Mouse (Mus musculus) myocyte (in vitro differentiated cells): ENCODE results near the gene Gm20388. TPM values are rescaled to one million over a fixed set of nuclear protein-coding genes. Genes with fewer than 3 reads are reported as not detected.

ENCODE experiments used
- H3K27me3 ChIP-seq: one replicate; pipeline ENCODE4 v1.6.1; 2011; ENCODE audit not compliant: control insufficient read depth, insufficient read depth, insufficient read length
- H3K36me3 ChIP-seq: one replicate; pipeline ENCODE4 v1.6.1; 2011; ENCODE audit not compliant: control insufficient read depth, insufficient read depth
- H3K4me2 ChIP-seq: one replicate; pipeline ENCODE4 v1.6.1; 2011; ENCODE audit warnings: low read depth, control low read depth
- H3K4me3 ChIP-seq: one replicate; pipeline ENCODE4 v1.5.1; 2011; ENCODE audit warnings: mild to moderate bottlenecking, control low read depth, moderate library complexity
- H3K79me2 ChIP-seq: one replicate; pipeline ENCODE4 v1.6.1; 2011; ENCODE audit not compliant: control insufficient read depth, insufficient read depth
- H3ac ChIP-seq: one replicate; pipeline ENCODE4 v1.6.1; 2011; ENCODE audit not compliant: control insufficient read depth, insufficient read length
- CEBPB ChIP-seq: IDR thresholded peaks from 2 replicates; pipeline ENCODE4 v1.6.1; 2011; ENCODE audit warnings: mild to moderate bottlenecking, moderate library complexity; ENCODE audit not compliant: poor library complexity, insufficient read depth, severe bottlenecking
- E2F4 ChIP-seq: IDR thresholded peaks from one replicate; pipeline ENCODE4 v1.6.1; 2011; ENCODE audit warnings: mild to moderate bottlenecking, control low read depth, moderate library complexity; ENCODE audit not compliant: insufficient read depth
- MAX ChIP-seq: IDR thresholded peaks from one replicate; pipeline ENCODE4 v1.6.1; 2011; ENCODE audit warnings: low read depth, mild to moderate bottlenecking, control low read depth
- MYOD1 ChIP-seq, 3 experiments: IDR thresholded peaks; one replicate each; pipeline ENCODE4 v1.6.1; 2011; ENCODE audit warnings: control low read depth in 2 of 3, low read depth in 2 of 3, mild to moderate bottlenecking in 2 of 3, moderate library complexity in 1 of 3; ENCODE audit not compliant: insufficient read length in 2 of 3, control insufficient read depth in 1 of 3
- MYOG ChIP-seq, 3 experiments: IDR thresholded peaks; one replicate each; pipeline ENCODE4 v1.6.1; 2011; ENCODE audit warnings: control low read depth in 2 of 3, low read depth in 2 of 3, mild to moderate bottlenecking in 2 of 3; ENCODE audit not compliant: insufficient read length in 2 of 3, control insufficient read depth in 1 of 3, insufficient read depth in 1 of 3
- POLR2A ChIP-seq: IDR thresholded peaks from one replicate; pipeline ENCODE4 v1.6.1; 2011; ENCODE audit warnings: low read depth, mild to moderate bottlenecking, control low read depth, moderate library complexity; ENCODE audit not compliant: insufficient read length
- POLR2AphosphoS2 ChIP-seq: IDR thresholded peaks from one replicate; pipeline ENCODE4 v1.6.1; 2011; ENCODE audit warnings: low read depth, control low read depth; ENCODE audit not compliant: insufficient read length
- REST ChIP-seq: IDR thresholded peaks from one replicate; pipeline ENCODE4 v1.6.1; 2011; ENCODE audit warnings: mild to moderate bottlenecking, control low read depth, moderate library complexity; ENCODE audit not compliant: insufficient read depth, insufficient read length
- SRF ChIP-seq: IDR thresholded peaks from one replicate; pipeline ENCODE4 v1.6.1; 2011; ENCODE audit warnings: low read depth; ENCODE audit not compliant: control insufficient read depth, insufficient read length
- TCF12 ChIP-seq: IDR thresholded peaks from one replicate; pipeline ENCODE4 v1.6.1; 2011; ENCODE audit warnings: mild to moderate bottlenecking, control low read depth; ENCODE audit not compliant: poor library complexity, insufficient read depth, severe bottlenecking
- TCF3 ChIP-seq: IDR thresholded peaks from one replicate; pipeline ENCODE4 v1.6.1; 2011; ENCODE audit warnings: low read depth, control low read depth; ENCODE audit not compliant: insufficient read length
- USF1 ChIP-seq: IDR thresholded peaks from one replicate; pipeline ENCODE4 v1.6.1; 2011; ENCODE audit warnings: low read depth, mild to moderate bottlenecking, control low read depth, moderate library complexity
- polyA plus RNA-seq: library from polyadenylated mRNA; unstranded; fragments of >200 nt; fragmentation: generic; extraction: Trizol; gene quantifications from one replicate; pipeline ENCODE4 v1.2.1, GENCODE M21; 2012; ENCODE audit warnings: missing spikeins

The Gm20388 gene
- polyA plus RNA-seq, 1 experiment = 15.3 TPM

DNA sequence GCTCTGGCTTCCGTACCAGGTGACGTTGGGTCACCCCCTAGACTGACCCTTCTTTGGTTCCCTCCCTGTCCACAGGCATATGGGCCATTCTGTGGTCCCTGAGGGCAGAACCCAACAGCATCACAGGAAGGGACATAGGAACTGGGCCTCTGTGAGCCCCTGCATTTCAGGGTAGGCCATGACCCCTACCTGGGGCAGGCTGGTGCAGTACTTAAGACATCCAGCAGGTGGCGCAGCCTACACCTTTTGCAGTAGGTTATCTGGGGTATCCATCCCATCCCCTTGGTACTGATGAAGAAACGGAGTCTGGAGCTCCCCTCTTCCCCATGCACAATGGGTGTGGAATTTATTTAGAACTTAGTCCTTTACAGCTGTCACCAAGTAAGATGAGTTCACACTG, 1783.8 kb downstream of the Gm20388 start:
- no peak overlapping the region for H3ac ChIP-seq
- no peak overlapping the region for H3K4me3 ChIP-seq

GRCm38 (mm10) chr8:121695585-121696184, 1785.0 kb downstream of the Gm20388 start:
- no peaks in the 10 kb centered on the region for H3K79me2 ChIP-seq
- TF ChIP-seq MAX = no peak
- TF ChIP-seq MYOG (IDR thresholded peaks at IDR 0.05; ENCODE audit: control insufficient read depth in 1 of 3, insufficient read depth in 1 of 3, insufficient read length in 2 of 3, low read depth in 2 of 3) = peak in 1 of 3 experiments; percentile 34
- TF ChIP-seq TCF3 = no peak
- TF ChIP-seq USF1 = no peak
- TF ChIP-seq CEBPB = peak; percentile 90
- TF ChIP-seq POLR2AphosphoS2 = no peak
- TF ChIP-seq E2F4 = no peak
- no peak for TF ChIP-seq SRF
- TF ChIP-seq MYOD1 (IDR thresholded peaks at IDR 0.05; ENCODE audit: control insufficient read depth in 1 of 3, insufficient read length in 2 of 3, low read depth in 2 of 3) = peak; percentile 8 to 63 (median 12)
- no peak for TF ChIP-seq POLR2A
- TF ChIP-seq TCF12 = no peak
- TF ChIP-seq REST = no peak
- H3ac ChIP-seq = no peak overlapping the region
- H3K36me3 ChIP-seq = no peaks in the 10 kb centered on the region
- H3K4me3 ChIP-seq = no peak overlapping the region
- peak overlapping the region; percentile 29 for H3K4me2 ChIP-seq
- no peaks in the 10 kb centered on the region for H3K27me3 ChIP-seq

More for the DNA sequence above, 1783.8 kb downstream of the Gm20388 start:
- no peaks in the 10 kb centered on the region for H3K79me2 ChIP-seq
- no peaks in the 10 kb centered on the region for H3K36me3 ChIP-seq
- no peak overlapping the region for H3K4me2 ChIP-seq
- no peaks in the 10 kb centered on the region for H3K27me3 ChIP-seq
- TF ChIP-seq MYOG (IDR thresholded peaks at IDR 0.05; ENCODE audit: control insufficient read depth in 1 of 3, insufficient read depth in 1 of 3, insufficient read length in 2 of 3, low read depth in 2 of 3) (no peak), POLR2A (no peak), CEBPB (no peak), USF1 (no peak), MAX (no peak), TCF12 (no peak), MYOD1 (IDR thresholded peaks at IDR 0.05; ENCODE audit: control insufficient read depth in 1 of 3, insufficient read length in 2 of 3, low read depth in 2 of 3) (no peak), TCF3 (no peak), E2F4 (no peak), SRF (no peak), POLR2AphosphoS2 (no peak), REST (no peak)

DNA sequence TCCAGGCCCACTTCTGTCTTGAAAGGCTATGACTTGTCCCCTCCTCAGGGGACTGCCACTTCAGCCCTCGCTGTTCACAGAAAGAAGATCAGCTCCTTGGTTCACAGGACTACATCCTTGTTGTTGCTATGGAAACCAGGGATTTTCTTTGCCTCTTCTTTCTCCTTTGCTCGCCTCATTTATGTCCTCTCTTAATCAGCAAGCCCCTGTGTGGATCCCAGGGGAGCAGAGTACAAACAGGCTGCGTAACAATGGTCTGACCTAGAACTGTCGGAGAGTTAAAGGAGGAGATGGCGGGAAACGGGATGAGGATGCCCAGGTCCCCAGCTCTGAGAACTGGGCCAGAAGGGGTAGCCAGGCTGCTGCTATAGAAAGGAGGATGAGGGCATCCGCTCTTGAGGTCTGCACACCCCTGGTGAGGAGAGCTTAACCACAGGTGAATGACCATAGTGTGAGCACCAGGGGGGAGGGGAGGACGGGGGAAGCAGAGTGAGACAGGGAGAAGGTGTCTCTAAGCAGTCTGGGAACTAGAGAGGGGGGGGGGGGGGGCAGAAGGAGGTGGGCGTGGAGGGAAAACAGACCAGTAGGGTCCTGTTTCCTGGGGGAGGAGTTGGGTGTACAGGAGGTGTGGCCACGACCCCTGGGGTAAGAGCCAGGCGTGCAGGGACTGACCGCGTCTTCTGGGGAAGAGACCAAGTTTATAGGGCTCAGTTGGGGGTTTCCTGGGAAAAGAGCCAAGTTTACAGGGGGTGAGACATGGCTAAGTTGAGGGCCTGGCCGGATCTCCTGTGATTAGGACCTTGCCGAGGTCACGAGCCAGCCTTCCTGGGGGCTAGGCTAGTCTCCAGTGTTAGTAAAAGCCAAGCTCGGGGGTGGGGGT, 1787.3 kb downstream of the Gm20388 start:
- Histone ChIP-seq H3K4me3 (no peak overlapping the region), H3K4me2 (no peak overlapping the region), H3K36me3 (no peaks in the 10 kb centered on the region), H3ac (no peak overlapping the region), H3K79me2 (no peaks in the 10 kb centered on the region), H3K27me3 (no peaks in the 10 kb centered on the region)
- no peak for TF ChIP-seq TCF3
- no peak for TF ChIP-seq POLR2AphosphoS2

GRCm38 (mm10) chr8:121698615-121699101, 1788.0 kb downstream of the Gm20388 start:
- Histone ChIP-seq H3ac (no peak overlapping the region), H3K4me3 (no peak overlapping the region), H3K4me2 (no peak overlapping the region), H3K79me2 (no peaks in the 10 kb centered on the region), H3K27me3 (no peaks in the 10 kb centered on the region), H3K36me3 (no peaks in the 10 kb centered on the region)
- peak; percentile 53 for TF ChIP-seq USF1
- no peak for TF ChIP-seq SRF

GRCm38 (mm10) chr8:121699936-121700335, 1789.3 kb downstream of the Gm20388 start:
- no peak for TF ChIP-seq MYOD1 (IDR thresholded peaks at IDR 0.05; ENCODE audit: control insufficient read depth in 1 of 3, insufficient read length in 2 of 3, low read depth in 2 of 3)
- no peak for TF ChIP-seq CEBPB
- no peak for TF ChIP-seq REST
- Histone ChIP-seq H3K4me3 (no peak overlapping the region), H3K79me2 (no peaks in the 10 kb centered on the region), H3K36me3 (no peaks in the 10 kb centered on the region), H3ac (no peak overlapping the region), H3K4me2 (no peak overlapping the region), H3K27me3 (no peaks in the 10 kb centered on the region)
